Mouse (Mus musculus) frontal cortex, postnatal 36 days (tissue): ENCODE data around the gene Nos1ap.

ENCODE experiments used
- DNase-seq, 2 experiments: peaks; one replicate each; pipeline ENCODE4 v3.0.0; 2022; ENCODE audit warnings: low spot score in 2 of 2

Nos1ap gene

DNA sequence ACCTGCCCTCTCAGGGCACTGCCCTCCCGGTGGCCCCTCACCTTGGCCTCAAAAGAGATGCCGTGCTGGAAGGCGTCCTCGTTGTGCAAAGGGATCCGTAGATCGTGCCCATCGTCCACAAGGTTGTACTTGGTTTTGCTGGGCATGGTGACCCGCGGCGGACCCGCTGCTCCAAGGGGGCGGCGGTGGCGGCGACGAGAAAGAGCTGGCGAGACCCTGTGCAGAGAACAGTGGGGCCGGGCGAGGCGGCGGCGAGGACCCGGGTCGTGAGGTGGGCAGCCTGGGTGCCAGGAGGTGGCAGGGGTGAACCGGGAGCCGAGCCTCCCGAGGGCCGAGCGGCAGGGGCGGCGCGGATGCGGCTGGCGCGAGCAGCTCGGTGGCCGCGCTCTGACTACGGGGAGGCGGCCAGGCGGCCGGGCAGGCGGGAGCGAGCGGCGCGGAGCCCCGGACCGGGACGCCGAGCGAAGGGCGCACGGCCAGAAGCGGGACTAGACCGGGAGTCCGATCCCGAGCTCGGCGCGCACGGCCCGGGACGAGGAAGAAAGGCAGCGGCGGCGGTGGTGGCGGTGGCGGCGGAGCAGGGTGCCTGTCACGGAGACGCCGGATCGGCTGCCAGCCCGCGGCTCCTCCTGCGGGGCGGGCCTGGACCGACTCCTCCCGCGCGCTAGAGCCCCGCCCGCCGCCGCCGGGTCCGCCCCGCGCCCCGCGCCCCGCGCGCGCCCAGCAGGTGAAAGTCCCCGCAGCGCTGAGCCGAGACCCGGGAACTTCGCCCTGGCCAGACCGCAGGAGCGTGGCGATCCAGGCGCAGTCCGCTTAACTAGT is at the start of gene Nos1ap:
TSS of gene Nos1ap (minus strand) at position 643 of the 822 bp plus-strand sequence.
- peak; percentile 80 to 82 for DNase-seq

DNA sequence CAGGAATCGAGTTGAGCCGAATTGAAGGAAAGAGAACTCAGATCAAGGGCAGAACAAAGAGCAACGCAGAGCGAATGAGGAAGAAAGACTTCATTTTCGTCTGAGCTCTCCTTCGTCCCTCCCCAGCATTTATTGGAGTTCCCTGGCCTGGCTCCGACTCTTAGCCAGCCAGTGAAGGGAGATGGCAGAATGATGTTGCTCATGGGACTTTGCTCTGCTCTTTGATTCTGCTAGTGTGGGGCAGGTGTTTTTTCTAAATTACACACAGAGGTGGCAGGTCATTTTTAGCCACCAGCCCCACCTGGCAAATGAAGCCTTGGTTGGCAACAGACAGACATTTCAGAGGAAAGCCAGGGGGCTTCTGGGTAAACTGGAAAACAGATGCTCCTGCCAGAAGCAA is 49.3 kb upstream of the Nos1ap start:
- DNase-seq, result no peak

DNA sequence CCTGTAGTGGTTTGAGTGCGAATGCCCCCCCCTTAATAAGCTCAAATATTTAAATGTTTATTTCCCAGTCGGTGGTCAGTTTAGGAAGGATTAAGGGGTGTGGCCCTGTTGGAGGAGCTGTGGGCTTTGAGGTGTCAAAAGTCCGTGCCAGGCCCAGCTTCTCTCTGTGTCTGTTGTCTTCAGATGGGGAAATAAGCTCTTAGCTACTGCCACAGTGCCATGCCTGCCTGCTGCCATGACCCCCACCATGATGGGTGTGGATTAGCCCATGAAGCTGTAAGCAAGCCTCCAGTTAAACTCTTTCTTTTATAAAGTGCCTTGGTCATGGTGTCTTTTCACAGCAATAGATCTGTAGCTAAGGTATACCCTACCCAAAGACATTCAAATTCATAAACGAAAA is 43.2 kb upstream of the Nos1ap start:
- no peak for DNase-seq

DNA sequence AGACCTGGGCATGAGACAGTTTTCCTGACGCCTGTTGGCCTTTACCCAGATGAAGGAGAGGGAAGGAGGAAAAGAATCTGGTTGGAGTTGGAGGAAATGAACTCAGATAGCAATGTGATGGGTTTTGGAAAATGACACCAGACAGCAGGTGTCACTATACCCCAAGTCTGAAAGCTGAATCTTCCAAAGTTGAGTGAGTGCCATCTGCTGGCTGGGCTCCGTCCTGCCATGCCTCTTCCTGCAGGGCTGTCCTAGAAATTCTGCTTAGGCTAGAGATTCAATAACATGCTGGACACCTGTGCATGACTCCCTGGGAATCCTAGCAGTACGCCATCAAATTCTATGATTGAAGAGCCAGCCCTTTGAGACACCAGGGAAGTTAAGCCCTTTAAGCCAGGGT is 42.7 kb upstream of the Nos1ap start:
- peak; percentile 72 to 90 for DNase-seq

DNA sequence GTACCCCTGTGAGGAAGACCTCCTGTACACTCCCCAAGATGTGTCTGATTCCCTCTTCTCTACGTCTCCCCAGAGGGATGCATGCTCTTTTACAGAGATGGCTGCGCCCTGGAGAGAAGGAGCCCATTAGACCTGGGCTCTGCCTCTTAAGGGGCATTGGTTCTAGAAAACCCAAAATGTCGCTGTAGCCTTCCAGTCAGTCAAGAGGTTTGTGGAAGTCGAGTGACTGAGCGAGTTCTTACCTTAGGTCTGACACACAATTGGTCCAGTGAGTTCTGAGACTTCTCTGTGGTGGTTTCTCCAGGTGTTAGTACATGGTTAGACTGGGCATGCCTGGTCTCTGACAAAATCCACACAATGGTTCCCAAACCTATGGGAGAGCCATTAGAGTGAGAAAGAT is 41.9 kb upstream of the Nos1ap start:
- no peak for DNase-seq

DNA sequence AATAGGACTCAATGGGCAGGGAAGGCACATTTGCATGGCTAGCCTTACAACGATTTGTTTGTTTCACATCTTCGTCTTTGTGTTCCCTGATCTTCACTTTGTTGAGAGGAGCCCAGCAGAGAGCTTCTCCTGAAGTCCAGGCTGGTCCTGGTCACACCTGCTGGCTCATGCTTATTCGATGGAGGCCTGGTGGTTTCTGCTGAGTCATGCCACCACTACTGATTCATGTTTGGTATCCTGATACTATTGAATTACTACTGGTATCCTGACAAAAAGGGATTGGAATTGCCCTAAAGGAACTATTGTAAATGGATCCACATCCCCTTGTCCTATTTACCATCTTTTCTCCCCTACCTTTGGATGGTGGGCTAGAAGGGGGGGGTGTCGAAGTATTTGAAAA is 40.8 kb upstream of the Nos1ap start:
- no peak for DNase-seq

DNA sequence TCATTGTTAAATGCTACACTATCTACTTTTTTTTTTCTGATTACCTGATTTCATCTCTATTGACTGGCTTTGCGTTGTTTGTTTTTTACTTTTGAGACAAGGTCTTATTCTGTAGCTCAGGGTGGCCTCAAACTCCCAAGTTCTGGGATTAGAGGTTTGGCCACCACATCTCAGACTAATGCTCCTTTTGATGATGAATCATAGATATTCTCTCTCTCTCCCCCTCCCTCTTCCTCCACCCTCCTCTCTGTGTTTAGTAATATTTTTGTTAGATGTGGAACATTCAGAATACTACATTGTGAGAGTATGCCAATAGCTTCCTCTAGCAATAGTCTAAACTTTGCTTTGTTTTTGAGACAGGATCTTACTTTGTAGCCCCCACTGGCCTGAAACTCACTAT is 33.8 kb upstream of the Nos1ap start:
- DNase-seq, result no peak

DNA sequence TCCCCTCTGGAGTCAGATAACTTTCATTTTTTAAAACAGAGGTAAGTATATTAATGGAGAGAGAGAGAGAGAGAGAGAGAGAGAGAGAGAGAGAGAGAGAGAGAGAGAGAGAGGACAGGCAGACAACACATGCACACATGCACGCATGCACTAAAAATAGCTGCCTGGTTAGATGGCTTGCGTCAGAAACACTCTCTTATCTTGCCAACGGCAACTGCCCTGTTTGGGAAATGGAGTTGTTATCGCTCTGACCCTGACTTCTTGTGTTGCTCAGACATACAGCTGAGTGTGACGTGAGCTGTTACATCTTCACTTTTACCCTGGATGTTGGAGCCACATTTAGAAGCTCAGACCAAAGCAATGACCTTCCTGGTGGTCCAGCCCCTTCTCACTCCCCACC is 33.3 kb upstream of the Nos1ap start:
- no peak for DNase-seq

DNA sequence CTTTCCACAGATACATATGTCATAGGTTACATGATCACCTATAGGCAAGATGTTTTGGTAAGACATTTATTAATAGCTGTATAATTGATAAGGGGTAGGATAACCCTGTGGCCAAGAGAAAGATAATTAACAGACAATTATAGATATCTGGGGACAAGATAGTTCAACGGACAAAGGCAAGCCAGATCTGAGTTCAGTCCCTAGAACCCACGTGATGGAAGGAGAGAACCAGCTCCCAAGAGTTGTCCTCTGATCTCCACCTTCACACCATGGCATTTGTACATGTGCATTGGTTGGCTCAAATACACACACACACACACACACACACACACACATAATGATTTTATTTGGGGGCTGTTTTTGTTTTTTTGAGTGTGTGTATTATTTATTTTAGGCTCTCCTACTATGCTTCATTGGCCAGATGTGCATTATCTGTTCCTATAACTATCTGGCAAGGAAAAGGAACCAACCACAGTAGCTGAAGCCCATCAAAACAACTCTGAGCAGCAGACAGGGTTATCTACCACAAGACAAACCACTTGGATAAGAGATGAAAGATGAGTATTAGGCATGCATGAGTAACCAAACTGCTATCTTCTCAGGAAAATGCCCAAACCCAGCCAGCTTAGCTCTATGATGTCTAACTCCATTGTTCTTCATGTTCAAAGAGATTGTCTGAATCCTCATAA is 30.2 kb upstream of the Nos1ap start:
- no peak for DNase-seq

DNA sequence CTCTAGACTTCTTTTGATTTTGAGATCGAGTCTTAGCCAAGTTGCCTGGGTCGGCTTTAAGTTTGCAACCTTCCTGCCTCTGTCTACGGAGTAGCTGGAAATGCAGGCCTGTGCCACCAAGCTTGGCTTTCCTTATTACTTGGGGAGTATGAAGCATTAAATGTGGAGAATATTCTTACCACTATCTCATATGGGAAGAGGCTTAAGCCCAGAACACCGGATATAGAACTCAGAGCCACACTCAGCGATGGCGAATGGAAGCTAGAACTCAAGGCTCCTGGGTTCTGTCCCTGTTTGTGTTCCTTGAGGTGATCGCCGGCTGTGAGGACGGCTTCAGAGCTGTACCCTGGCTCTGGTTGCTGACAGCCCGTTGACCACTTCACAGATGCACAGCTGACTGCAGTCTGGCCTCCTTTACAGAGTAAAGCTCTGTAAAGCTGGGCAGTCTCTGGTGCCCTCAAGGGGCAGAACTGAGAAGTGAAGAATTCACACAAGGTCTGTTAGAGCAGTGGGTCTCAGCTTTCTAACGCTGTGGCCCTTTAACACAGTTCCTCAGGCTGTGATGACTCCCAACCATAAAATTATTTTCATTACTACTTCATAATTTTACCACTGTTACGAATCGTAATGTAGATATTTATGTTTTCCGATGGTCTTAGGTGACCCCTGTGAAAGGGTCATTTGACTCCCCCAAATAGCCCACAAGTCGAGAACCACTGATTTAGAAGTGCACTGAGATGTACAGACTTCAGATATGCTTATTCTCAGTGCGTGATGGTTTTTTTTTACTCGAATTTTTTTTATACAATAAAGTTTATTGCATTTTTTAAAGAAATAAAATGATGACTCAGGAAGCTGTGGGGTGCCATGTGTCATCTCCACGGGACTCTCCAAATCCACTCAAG is 23.6 kb upstream of the Nos1ap start:
- DNase-seq, result peak; percentile 67 to 84

DNA sequence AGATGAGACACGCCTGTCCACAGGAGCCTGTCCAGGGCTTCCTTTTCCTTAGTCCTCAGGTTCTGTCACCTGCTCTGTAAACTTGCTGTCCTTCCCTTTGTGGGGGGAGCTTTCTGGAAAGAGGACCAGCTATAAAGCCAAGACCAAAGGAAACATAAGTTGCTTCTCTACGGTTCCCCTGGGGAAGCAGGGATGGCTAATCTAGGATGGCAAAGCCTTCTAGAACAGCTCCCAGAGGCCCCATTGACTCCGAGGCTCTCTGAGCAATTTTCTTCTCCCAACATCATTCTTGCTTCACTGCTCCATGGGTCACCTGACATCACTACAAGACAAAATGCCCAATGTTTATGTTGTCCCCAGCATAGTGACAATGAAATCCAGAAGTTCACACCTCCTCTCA is 22.0 kb upstream of the Nos1ap start:
- DNase-seq, result no peak

DNA sequence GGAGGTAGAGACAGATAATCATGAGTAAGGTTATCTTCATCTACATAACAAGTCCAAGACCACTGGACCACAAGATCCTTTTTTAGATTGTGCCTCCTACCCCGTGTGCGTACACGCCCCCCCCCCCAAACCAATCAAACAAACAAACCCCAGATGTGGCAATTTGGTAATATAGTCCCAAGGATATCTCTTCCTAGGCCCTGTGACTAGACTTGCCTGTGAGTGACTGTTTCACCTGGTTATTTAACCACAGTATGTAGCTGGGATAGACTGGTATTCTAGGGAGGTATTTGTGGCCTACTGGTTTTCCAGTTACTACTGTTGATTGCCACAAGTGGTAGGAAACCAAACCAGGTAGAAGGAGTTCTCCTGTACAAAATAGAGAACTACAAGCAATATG is 21.0 kb upstream of the Nos1ap start:
- no peak for DNase-seq

DNA sequence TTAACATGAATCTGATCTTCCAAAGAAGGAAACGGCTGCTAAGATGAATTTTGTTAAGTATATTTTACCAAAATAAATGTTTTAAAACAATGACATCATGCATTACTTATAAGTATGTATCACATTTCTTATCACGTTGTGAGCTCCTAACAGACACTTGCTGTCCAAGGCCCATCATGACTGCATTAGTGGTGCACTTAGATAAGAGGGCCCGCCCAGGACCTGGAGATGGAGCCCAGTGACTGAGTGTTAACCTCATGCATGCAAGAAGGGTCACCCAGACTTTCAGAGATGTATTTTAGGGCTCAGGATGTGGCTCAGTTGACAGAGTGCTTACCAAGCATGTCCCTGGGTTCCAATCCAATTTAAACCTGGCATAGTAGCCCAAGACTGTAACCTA is 20.6 kb upstream of the Nos1ap start:
- DNase-seq, result no peak

DNA sequence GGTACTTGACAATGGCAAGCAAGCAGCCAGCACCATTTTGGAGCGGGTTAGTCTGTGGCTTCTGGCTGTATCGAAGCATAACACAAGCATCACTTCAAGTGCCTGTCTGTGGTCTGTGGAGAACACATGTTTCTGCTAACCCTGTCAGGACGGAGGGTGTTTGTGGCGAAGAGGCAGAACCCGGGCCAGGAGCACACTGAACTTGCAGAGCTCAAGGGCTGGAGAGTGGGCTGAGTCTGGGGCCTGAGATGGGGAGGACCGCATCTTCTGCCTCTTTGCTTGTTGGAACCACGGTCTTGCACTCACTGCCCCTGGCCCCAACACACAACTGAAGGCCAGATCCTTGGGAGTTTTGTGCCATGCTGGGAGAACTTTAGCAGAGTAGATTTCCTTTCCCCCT is 20.2 kb upstream of the Nos1ap start:
- DNase-seq, result no peak

DNA sequence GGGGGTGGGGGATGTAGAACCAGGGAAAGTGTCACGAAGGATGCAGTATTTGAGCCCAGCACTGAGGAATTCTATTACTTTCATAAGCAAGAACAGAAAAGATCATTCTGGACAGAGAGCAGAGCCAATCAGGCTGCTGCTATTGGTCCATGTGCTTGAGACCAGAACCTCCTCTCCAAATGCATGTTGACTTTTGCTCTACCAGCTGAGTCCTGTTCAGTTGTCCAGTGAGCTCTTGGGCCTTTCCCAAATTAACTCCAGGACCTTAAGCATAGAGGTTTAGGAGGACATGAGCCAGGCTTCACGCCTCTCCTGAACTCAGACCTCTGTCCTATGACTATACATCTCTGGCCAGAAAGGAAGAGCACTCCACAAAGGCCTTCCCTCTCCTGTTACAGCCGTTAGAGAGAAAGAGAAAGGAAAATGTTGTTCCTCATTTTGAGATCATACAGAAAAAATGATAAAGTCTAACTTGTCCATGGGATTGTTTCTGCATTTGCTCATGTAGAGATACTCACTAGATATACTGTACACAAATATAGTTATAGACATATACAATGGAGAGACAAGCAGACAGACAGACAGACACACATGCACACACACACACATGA is 18.9 kb upstream of the Nos1ap start:
- DNase-seq, result no peak

DNA sequence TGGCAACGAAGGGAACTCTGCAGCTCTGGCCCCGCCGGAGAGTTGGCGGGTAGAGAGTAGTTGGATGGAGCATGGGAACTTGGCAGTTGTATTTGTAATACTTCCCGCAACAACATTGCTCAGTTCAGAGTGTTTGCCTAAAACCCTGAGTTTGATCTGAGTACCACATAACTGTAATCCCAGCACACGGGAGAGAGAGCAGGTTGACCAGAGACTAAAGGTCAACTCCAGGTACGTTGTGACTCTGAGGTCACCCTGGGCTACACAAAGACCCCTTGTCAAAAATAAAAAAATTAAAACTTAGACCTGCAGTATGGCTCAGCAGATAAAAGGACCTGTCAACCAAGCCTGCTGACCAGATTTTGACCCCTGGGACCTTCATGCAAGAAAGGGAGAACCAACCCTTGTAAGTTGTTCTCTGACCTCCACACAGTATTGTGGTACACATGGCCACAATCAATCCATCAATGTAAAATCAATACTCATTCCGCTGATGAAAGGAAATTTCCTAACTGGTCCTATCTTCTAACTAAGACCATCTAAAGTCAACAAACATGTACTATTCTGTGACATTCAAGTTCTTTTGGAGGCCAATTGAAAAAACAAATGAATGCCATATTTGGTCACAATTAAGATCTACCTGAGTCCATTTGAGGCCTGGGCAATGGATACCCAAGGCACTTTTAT is 17.7 kb upstream of the Nos1ap start:
- no peak for DNase-seq

DNA sequence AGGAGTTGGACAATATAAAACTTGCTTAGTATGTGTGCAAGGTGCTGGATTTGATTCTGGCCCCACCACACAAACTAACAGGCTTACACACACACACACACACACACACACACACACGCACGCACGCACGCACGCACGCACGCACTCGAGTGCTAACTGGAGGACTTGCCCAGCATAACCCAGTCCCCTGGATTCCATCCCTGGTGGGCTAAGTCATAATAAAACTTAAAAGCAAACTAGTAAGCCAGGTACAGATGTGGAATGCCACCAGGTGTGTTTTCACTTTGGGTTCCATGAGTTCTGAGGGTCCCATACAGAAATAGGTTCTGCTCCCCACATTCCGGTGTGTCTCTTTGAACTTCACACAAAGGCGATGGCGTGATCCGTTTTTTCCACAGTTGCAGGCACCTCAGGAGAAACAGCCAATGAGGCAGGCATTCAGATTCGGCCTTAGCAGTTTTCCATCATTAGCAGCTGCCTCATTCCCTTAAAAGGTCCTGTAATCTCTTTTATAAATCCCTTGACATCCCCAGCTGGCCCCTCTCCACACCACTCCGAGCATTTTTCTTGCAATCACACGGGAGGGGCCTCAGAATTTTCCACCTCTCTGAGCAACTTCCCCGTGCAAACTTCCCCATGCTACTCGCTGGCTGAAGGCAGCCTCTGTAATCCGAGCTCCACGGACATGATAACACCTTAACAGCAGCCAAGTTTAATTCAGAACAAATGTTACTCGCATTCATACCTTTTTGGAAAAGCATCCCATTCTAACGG is 15.8 kb upstream of the Nos1ap start:
- DNase-seq, result no peak

DNA sequence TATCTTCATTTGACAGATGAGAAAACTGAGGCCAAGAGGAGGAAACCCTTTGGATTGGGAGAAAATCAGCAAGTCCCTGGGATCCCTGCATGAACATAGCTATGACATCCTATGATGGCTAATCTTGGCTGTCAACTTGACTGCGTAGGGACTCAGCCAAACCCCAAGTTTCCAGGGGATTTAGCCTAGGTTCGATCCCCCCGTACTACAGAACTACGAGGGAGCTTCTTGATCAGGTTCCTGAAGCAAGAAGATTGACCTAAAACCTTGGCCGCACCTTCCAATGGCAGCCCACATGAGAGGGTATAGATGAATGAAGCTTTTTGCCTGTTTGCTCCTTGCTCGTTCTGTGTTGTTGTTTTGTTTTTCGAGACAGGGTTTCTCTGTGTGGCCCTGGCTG is 4.9 kb upstream of the Nos1ap start:
- no peak for DNase-seq

DNA sequence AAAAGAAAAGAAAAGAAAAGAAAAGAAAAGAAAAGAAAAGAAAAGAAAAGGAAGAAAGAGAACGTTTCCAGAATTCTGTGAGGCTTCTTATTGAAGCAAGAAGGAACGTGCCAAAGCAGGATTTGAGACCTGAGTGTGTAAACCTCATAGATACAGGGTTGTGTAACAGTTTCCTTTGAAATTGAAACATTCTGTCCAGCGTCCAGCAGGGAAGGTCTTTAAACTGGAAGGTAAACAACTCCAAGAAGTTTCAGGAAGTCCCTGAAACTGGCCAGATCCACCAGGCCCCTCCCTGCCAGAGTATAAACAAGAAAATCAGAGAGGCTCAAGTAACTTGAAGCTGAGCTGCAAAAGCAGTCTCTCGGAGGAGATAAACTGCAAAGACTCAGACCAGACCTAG is 870 bp upstream of the Nos1ap start:
- DNase-seq, result no peak

DNA sequence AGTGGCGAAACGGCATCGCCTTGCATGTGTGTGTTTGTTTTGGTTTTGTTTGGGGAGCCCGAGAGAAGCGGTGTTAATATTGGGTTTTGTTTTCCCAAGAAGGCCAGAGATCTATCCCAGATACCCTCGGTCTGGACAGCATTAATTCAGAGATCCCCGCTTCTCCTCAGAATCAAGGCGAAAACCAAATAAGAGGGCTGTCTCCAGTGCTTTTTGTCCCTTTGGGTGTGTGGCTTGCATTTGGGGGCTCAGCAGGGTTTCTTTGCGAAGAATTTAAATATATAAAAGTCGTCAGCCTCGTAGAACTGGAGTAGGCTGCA is 340 bp upstream of the Nos1ap start:
- DNase-seq, result no peak

DNA sequence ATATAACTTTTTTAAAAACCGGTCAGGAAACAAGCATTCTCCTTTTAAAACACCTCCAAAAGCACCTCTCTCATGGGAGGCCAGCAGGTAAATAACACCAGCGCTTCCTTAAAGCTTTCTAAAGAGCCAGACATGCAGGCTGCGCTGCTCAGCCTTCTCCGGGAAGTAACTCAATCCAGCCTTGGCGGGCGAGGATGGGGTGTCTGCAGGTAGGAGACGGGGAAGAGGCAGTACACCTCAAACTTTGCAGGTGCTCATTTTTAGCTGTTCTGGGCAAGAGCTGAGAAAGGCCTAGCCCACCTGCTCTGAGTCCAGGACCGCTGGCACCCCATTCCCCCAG is 812 bp downstream of the Nos1ap start:
- DNase-seq, result no peak
